Mouse (Mus musculus): Measurements from ENCODE around the gene Gcnt1. TPM values are rescaled to one million over a fixed set of nuclear protein-coding genes. Genes with fewer than 3 reads are reported as not detected.

The Gcnt1 gene
- total RNA-seq, 2 experiments from 2014 or later, result 4.9 to 19.0 TPM

DNA sequence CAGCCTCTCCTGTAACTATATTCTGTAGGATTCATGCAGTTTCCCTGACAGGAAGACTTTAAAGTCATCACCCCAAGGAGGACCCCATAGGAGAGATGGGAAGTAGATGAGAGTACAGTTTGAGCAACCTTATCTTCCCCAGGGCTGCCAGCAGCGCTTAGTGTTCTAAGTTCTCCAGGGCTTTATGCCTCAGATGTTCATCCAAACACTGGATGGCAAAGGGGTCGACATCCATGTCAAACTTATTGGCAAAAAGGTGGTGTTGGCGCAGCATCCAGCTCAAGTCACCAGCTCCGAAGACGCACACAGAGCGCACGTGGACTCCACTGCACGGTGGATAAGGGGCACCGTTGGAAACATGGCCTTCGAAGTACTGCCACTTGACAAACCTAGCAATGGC lies 43.7 kb downstream of the Gcnt1 start:
- DNase-seq (ENCODE audit: low spot score in 2 of 2), result no peak

GRCm38 (mm10) chr19:17327881-17328404 lies 44.7 kb downstream of the Gcnt1 start:
- DNase-seq (ENCODE audit: low spot score in 2 of 2), result no peak

- DNase-seq (ENCODE audit: low spot score in 2 of 2), result no peak
Observed at GRCm38 (mm10) chr19:17323689-17324241, 48.9 kb downstream of the Gcnt1 start.

- DNase-seq (ENCODE audit: low spot score in 2 of 2), result no peak
Observed at GRCm38 (mm10) chr19:17323006-17323688, 49.5 kb downstream of the Gcnt1 start.

DNA sequence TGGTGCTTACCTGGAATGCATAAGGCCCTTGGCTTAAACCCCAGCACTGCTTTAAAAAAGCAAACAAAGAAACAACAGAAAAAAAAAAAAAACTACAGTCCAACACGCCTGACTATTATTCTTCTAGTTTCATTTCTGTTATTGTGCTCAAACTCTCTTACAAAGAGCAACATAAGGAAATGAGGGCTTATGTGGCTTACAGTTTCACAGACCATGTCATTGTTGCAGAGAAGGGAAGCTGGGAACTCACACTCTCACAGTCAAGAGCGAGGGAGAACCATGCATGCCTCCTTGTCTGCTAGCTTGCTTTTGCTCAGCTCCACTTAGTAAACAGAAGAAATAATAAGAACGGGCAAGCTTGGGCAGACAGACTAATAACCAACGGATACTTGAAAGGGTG lies 52.9 kb downstream of the Gcnt1 start:
- no peak for DNase-seq (ENCODE audit: low spot score in 2 of 2)

- no peak for DNase-seq (ENCODE audit: low spot score in 2 of 2)
Observed at GRCm38 (mm10) chr19:17318733-17319132, 53.9 kb downstream of the Gcnt1 start.

DNA sequence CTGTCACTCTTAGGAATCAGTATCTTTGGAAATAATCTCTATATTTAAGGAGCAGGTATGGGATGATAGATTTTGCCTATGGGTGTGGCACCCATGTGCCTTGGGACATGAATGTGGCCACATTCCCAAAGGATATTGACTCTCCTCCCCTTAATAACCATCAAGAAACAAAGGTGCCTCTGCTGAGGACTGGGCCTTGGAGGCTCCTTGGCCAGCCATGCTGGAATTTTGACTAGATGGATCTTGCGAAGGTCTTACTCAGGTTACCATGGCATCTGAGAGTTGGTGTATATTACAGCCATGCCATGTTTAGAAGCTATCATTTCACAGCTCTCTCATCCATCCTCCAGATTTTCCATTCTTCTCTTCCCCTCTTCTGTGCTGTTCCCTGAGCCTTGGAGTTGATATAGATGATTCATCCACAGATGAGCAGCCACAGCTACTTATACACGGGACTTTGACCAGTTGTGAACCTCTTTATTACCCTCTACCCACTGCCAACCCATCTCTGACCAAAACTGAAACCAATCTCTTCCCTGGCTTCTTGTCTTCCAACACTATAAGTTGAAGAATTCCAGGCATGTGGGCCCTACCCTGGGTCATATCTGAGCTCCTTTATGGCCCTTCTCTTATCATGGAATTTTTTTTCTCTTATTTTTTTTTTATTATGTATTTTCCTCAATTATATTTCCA lies 56.2 kb downstream of the Gcnt1 start:
- no peak for DNase-seq (ENCODE audit: low spot score in 2 of 2)

DNA sequence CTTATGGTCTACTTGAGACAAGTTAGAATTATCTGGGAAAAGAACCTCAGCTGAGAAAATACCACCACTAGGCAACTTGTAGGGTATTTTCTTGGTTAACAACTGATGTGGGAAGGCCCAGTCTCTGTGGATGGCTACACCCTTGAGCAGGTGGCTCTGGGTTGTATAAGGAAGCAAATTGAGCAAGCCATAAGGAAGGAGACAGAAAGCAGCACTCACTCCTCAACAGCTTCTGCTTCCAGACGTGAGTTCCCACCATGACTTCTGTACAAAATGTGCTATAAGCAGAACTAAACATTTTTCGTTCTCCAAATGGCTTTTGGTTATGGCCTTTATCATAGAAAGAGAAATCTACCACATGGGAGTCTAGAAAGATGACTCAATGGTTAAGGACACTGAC lies 58.2 kb downstream of the Gcnt1 start:
- no peak for DNase-seq (ENCODE audit: low spot score in 2 of 2)

DNA sequence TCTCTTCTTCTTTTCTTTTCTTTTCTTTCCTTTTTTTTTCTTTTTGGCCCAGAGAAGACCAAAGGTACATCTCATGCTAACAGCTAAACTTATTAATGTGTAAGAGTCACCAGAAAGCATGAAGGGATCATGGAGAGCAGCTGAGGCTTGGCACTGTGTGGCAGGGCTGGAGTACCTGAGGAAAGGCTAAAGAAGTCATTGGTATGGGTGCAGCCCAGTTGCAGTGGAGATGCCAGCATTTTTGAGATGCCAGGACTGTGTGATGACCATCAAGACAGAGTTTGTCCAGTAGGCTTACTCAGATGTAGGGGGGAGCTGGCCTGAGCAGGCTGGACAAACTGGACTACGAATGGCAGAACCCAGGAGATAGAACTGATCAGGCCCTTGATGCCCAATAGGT lies 58.9 kb downstream of the Gcnt1 start:
- no peak for DNase-seq (ENCODE audit: low spot score in 2 of 2)

DNA sequence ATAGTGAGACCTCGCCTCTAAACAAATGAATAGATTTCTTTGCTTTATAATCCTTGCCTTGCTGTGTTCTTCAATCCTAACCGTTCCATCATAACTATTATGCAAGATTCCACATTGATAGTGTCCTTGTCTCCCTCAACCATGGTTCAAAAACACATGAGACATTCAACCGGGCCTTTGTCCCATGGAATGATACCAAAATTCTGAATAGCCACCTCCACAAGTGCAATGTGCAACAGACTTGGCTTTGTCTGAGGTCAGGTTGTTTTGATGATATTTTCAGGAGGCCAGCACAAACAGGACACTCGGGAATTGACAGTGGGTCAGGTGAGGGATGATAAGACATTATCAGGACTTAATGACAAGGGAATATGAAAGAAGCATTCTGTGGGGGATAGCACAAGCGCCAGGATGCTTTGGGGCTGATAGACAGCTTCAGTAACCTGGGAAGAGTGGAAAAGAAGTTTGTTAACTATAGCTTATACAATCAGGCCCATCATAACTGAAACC lies 59.9 kb downstream of the Gcnt1 start:
- no peak for DNase-seq (ENCODE audit: low spot score in 2 of 2)

DNA sequence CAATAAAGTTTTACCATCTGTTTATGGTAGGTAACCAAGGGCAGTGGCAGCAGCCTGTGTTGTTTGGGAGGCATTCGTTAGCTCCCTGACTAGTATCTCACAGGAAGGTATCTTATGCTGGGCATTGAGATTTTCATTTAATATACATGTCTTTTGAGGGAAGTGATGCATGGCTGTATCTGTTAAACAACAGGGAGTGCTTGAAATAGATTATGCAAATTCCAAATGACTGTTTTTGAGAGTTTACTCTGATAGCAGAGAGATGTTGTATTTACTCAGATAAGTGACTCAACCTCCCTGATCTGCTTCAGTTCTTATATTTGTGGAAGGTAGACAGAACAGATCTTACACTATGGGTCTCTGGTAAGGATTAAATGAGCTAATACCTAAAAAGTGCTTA lies 61.1 kb downstream of the Gcnt1 start:
- DNase-seq (ENCODE audit: low spot score in 2 of 2), result no peak

- DNase-seq (ENCODE audit: low spot score in 2 of 2), result no peak
Observed at GRCm38 (mm10) chr19:17311031-17311430, 61.6 kb downstream of the Gcnt1 start.

GRCm38 (mm10) chr19:17296081-17296480 lies 76.6 kb downstream of the Gcnt1 start:
- DNase-seq (ENCODE audit: low spot score in 2 of 2), result no peak

- DNase-seq (ENCODE audit: low spot score in 2 of 2), result no peak
Observed at GRCm38 (mm10) chr19:17295211-17295766, 77.4 kb downstream of the Gcnt1 start.

- DNase-seq (ENCODE audit: low spot score in 2 of 2), result no peak
Observed at GRCm38 (mm10) chr19:17294136-17294535, 78.5 kb downstream of the Gcnt1 start.

DNA sequence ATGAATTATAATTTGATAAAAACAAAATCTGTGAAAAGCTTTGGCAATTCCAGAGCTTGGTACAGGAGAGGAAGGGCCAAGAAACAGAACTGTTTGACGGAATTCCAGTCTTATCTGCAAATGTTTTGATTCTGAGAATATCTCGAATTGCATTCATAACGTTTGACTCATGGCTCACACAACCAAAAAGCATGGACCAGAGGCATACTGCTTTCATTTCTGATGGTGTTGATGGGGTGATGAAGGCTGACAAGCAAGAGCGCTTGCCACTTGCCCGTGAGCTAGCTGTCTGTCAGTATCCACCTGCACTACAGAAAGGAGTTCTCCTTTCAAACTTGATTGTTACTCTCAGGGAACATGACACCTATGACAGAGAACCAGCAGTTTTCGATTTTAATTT lies 83.1 kb downstream of the Gcnt1 start:
- no peak for DNase-seq (ENCODE audit: low spot score in 2 of 2)

- DNase-seq (ENCODE audit: low spot score in 2 of 2), result no peak
Observed at GRCm38 (mm10) chr19:17286004-17286403, 86.6 kb downstream of the Gcnt1 start.

- no peak for DNase-seq (ENCODE audit: low spot score in 2 of 2)
Observed at GRCm38 (mm10) chr19:17283317-17283716, 89.3 kb downstream of the Gcnt1 start.

DNA sequence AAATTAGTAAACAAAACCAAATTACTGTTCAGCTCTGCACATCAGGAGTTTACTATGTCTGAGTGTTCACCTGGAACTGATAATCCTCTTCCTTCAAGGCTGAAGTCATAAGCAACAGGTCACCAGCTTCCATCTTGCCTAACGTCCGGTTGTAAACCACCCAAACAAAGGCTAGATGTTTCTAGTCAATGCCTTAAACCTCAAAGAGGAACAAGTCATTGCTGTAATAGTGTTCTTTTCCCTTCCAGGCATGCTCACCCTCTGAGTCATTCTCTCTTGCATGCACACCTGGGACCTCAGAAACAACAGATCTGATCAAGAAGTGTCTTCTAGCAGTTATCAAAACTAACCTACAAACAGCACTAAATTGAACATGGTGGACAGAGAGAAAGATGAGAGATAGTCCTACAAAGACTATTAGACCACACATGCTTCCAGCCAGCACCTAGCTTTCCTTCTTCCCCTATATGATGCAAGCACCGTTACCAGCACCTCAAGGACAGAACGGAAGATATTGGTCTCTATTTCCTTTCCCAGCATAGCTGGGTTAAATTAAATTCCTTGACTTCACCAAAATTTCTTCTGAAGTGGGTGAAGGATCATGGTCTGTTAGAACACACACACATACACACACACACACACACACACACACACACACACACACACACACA lies 94.1 kb downstream of the Gcnt1 start:
- no peak for DNase-seq (ENCODE audit: low spot score in 2 of 2)
